Mouse (Mus musculus) liver, embryonic 14.5 days (tissue): ENCODE measurements around the gene Mid1.

Source experiments
- CTCF ChIP-seq: IDR thresholded peaks from 2 replicates; pipeline ENCODE4 v1.5.1; 2016; ENCODE audit warnings: antibody characterized with exemption, low read depth, control low read depth
- EP300 ChIP-seq: IDR thresholded peaks from 2 replicates; pipeline ENCODE4 v1.6.1; 2016; ENCODE audit warnings: antibody characterized with exemption, low read depth

- TF ChIP-seq CTCF (no peak), EP300 (no peak)
These were observed 8.7 kb upstream of the Mid1 start for GRCm38 (mm10) chrX:169676313-169676712.
